Mouse (Mus musculus): ENCODE results near the gene Fkbp7. TPM values are rescaled to one million over a fixed set of nuclear protein-coding genes. Genes with fewer than 3 reads are reported as not detected.

Gene Fkbp7
- 11.5 and 15.8 TPM in 2 replicates for polyA plus RNA-seq (2012; rRNA removed; ENCODE audit: low replicate concordance)

GRCm38 (mm10) chr2:76672966-76673392 lies at the start of gene Fkbp7:
Gene Fkbp7 (minus strand): TSS chr2:76673116.

GRCm38 (mm10) chr2:76674725-76675427 lies 2.0 kb upstream of the Fkbp7 start, which contains the start of gene Plekha3:
Gene Plekha3 (plus strand): TSS chr2:76675281.

GRCm38 (mm10) chr2:76647883-76648570 lies 24.9 kb downstream of the Fkbp7 start, which contains the start of the genes Prkra and Pjvk:
Gene Prkra (minus strand): TSS chr2:76648015.
Gene Pjvk (plus strand): TSS chr2:76648476.

Other genes starting within 250 kb of the Fkbp7 start
- 24.7 and 26.2 TPM in 2 replicates for gene Prkra, start 25.1 kb downstream of the Fkbp7 start, polyA plus RNA-seq (2012; rRNA removed; ENCODE audit: low replicate concordance)
- not detected in 2 replicates for gene Pjvk, start 24.6 kb downstream of the Fkbp7 start, polyA plus RNA-seq (2012; rRNA removed; ENCODE audit: low replicate concordance)
- 20.6 and 21.7 TPM in 2 replicates for gene Plekha3, start 2.2 kb upstream of the Fkbp7 start, polyA plus RNA-seq (2012; rRNA removed; ENCODE audit: low replicate concordance)

Measured in subcutaneous adipose tissue, adult 2 months (tissue).